Mouse (Mus musculus) limb, embryonic 11.5 days (tissue): Measurements from ENCODE around the gene Slc7a14. TPM values are rescaled to one million over a fixed set of nuclear protein-coding genes. Genes with fewer than 3 reads are reported as not detected.

ENCODE experiments used
- ATAC-seq: fragments of 200-750 bp; cut with Nextera tagmentation; 2 replicates; pipeline ENCODE4 v1.8.0; 2017; ENCODE audit warnings: low read depth; ENCODE audit not compliant: insufficient number of reproducible peaks, low FRiP score, low TSS enrichment
- DNase-seq: peaks from one replicate; pipeline ENCODE4 v3.0.0-alpha.2; 2015; ENCODE audit warnings: low spot score
- H3K27ac ChIP-seq: fragments of 300-500 bp; sonication (generic); replicated peaks from 2 replicates; pipeline ENCODE4 v1.5.1; 2014; ENCODE audit warnings: low read depth, mild to moderate bottlenecking, low read length
- H3K27me3 ChIP-seq: fragments of 300-500 bp; sonication (generic); 2 replicates; pipeline ENCODE4 v1.6.1; 2014; ENCODE audit warnings: mild to moderate bottlenecking, low read length, mixed read lengths; ENCODE audit not compliant: control insufficient read depth, insufficient read depth
- H3K36me3 ChIP-seq: fragments of 300-500 bp; sonication (generic); 2 replicates; pipeline ENCODE4 v1.6.1; 2014; ENCODE audit warnings: mild to moderate bottlenecking, low read length, moderate library complexity, mixed read lengths; ENCODE audit not compliant: control insufficient read depth, insufficient read depth
- H3K4me1 ChIP-seq: fragments of 300-500 bp; sonication (generic); 2 replicates; pipeline ENCODE4 v1.6.1; 2014; ENCODE audit warnings: low read length, mixed read lengths; ENCODE audit not compliant: control insufficient read depth, insufficient read depth
- H3K4me2 ChIP-seq: fragments of 300-500 bp; sonication (generic); 2 replicates; pipeline ENCODE4 v1.6.1; 2014; ENCODE audit warnings: low read depth, mild to moderate bottlenecking, moderate library complexity; ENCODE audit not compliant: severe bottlenecking
- H3K4me3 ChIP-seq: fragments of 300-500 bp; sonication (generic); 2 replicates; pipeline ENCODE4 v1.5.1; 2014; ENCODE audit warnings: low read depth, low read length
- H3K9ac ChIP-seq: fragments of 300-500 bp; sonication (generic); 2 replicates; pipeline ENCODE4 v1.6.1; 2014; ENCODE audit warnings: mild to moderate bottlenecking, low read length
- H3K9me3 ChIP-seq: fragments of 300-500 bp; sonication (generic); 2 replicates; pipeline ENCODE4 v1.6.1; 2016; ENCODE audit warnings: low read length; ENCODE audit not compliant: control insufficient read depth
- WGBS: fragments of 180-500 bp; shearing (Covaris S2); extraction: QIAGEN DNeasy Blood & Tissue Kit; methylation state at CpG from one replicate; pipeline ENCODE4 v1.1.7; 2014; 5-methylcytosine and 5-hydroxymethylcytosine counted together
- polyA plus RNA-seq: library from polyadenylated mRNA; unstranded; fragments of >200 nt; fragmentation: Nextera tagmentation; extraction: Ambion mirVana; gene quantifications from 2 replicates; pipeline ENCODE4 v1.2.1, GENCODE M21; 2014

Gene Slc7a14
- polyA plus RNA-seq, 1 experiment from 2014 or later = 0.07 TPM

GRCm38 (mm10) chr3:31233746-31234312 lies 76.3 kb downstream of the Slc7a14 start:
- no peak for DNase-seq
- Histone ChIP-seq H3K27me3 (no peaks in the 10 kb centered on the region), H3K4me2 (no peak overlapping the region), H3K36me3 (no peaks in the 10 kb centered on the region), H3K4me3 (no peak overlapping the region), H3K9ac (no peak overlapping the region), H3K9me3 (no peaks in the 10 kb centered on the region), H3K4me1 (no peaks in the 10 kb centered on the region), H3K27ac (no peak overlapping the region)
- no peak for ATAC-seq
- WGBS = 85% methylated on average over 2 of the region's 2 CpGs

GRCm38 (mm10) chr3:31229281-31229680 lies 80.9 kb downstream of the Slc7a14 start:
- Histone ChIP-seq H3K4me2 (no peak overlapping the region), H3K27ac (no peak overlapping the region), H3K9me3 (no peaks in the 10 kb centered on the region), H3K4me3 (no peak overlapping the region), H3K36me3 (no peaks in the 10 kb centered on the region), H3K4me1 (no peaks in the 10 kb centered on the region), H3K9ac (no peak overlapping the region), H3K27me3 (no peaks in the 10 kb centered on the region)
- no peak for ATAC-seq
- DNase-seq = no peak
- 87% methylated on average over 5 of the region's 5 CpGs for WGBS

GRCm38 (mm10) chr3:31228487-31228886 lies 81.7 kb downstream of the Slc7a14 start:
- Histone ChIP-seq H3K27me3 (no peaks in the 10 kb centered on the region), H3K9ac (no peak overlapping the region), H3K36me3 (no peaks in the 10 kb centered on the region), H3K4me2 (no peak overlapping the region), H3K9me3 (no peaks in the 10 kb centered on the region), H3K27ac (no peak overlapping the region), H3K4me3 (no peak overlapping the region), H3K4me1 (no peaks in the 10 kb centered on the region)
- no peak for ATAC-seq
- 91% methylated on average over 2 of the region's 2 CpGs for WGBS
- DNase-seq = no peak

GRCm38 (mm10) chr3:31223551-31223950 lies 86.6 kb downstream of the Slc7a14 start:
- ATAC-seq (no peak), DNase-seq (no peak)
- H3K9ac ChIP-seq = no peak overlapping the region
- no peak overlapping the region for H3K4me3 ChIP-seq
- H3K9me3 ChIP-seq = no peaks in the 10 kb centered on the region
- 91% methylated on average over 17 of the region's 17 CpGs for WGBS
- no peaks in the 10 kb centered on the region for H3K36me3 ChIP-seq
- H3K27me3 ChIP-seq = no peaks in the 10 kb centered on the region
- H3K4me2 ChIP-seq = no peak overlapping the region
- H3K27ac ChIP-seq = no peak overlapping the region
- H3K4me1 ChIP-seq = no peaks in the 10 kb centered on the region

GRCm38 (mm10) chr3:31220040-31220439 lies 90.1 kb downstream of the Slc7a14 start:
- no peaks in the 10 kb centered on the region for H3K9me3 ChIP-seq
- H3K4me1 ChIP-seq = no peaks in the 10 kb centered on the region
- no peak for ATAC-seq
- no peak for DNase-seq
- H3K36me3 ChIP-seq = no peaks in the 10 kb centered on the region
- no peak overlapping the region for H3K4me3 ChIP-seq
- WGBS = 89% methylated on average over 4 of the region's 4 CpGs
- no peak overlapping the region for H3K4me2 ChIP-seq
- H3K27me3 ChIP-seq = no peaks in the 10 kb centered on the region
- no peak overlapping the region for H3K27ac ChIP-seq
- H3K9ac ChIP-seq = no peak overlapping the region

GRCm38 (mm10) chr3:31219483-31219882 lies 90.7 kb downstream of the Slc7a14 start:
- no peak overlapping the region for H3K4me3 ChIP-seq
- DNase-seq (no peak), ATAC-seq (no peak)
- H3K27ac ChIP-seq = no peak overlapping the region
- H3K36me3 ChIP-seq = no peaks in the 10 kb centered on the region
- H3K4me2 ChIP-seq = no peak overlapping the region
- 85% methylated on average over 7 of the region's 7 CpGs for WGBS
- no peak overlapping the region for H3K9ac ChIP-seq
- H3K4me1 ChIP-seq = no peaks in the 10 kb centered on the region
- H3K27me3 ChIP-seq = no peaks in the 10 kb centered on the region
- no peaks in the 10 kb centered on the region for H3K9me3 ChIP-seq

GRCm38 (mm10) chr3:31217523-31217922 lies 92.7 kb downstream of the Slc7a14 start:
- peaks cover 12% of the 10 kb centered on the region for H3K4me1 ChIP-seq
- no peak overlapping the region for H3K9ac ChIP-seq
- no peak overlapping the region for H3K4me2 ChIP-seq
- H3K9me3 ChIP-seq = no peaks in the 10 kb centered on the region
- WGBS = 78% methylated on average over 10 of the region's 10 CpGs
- DNase-seq (no peak), ATAC-seq (no peak)
- no peaks in the 10 kb centered on the region for H3K36me3 ChIP-seq
- no peak overlapping the region for H3K4me3 ChIP-seq
- H3K27ac ChIP-seq = no peak overlapping the region
- no peaks in the 10 kb centered on the region for H3K27me3 ChIP-seq

- Histone ChIP-seq H3K36me3 (no peaks in the 10 kb centered on the region), H3K4me1 (peaks cover 21% of the 10 kb centered on the region), H3K4me2 (no peak overlapping the region), H3K27ac (peak overlapping the region; percentile 92), H3K9me3 (no peaks in the 10 kb centered on the region), H3K4me3 (no peak overlapping the region), H3K9ac (0 out of 2 replicates have a peak overlapping the region, but pooled peaks have one; percentile 12), H3K27me3 (no peaks in the 10 kb centered on the region)
- no peak for ATAC-seq
- 29% methylated on average over 3 of the region's 3 CpGs for WGBS
- DNase-seq = no peak
Observed at GRCm38 (mm10) chr3:31213802-31214201, 96.4 kb downstream of the Slc7a14 start.
